Mouse (Mus musculus): ENCODE measurements around the gene Hspa4.

The Hspa4 gene

DNA sequence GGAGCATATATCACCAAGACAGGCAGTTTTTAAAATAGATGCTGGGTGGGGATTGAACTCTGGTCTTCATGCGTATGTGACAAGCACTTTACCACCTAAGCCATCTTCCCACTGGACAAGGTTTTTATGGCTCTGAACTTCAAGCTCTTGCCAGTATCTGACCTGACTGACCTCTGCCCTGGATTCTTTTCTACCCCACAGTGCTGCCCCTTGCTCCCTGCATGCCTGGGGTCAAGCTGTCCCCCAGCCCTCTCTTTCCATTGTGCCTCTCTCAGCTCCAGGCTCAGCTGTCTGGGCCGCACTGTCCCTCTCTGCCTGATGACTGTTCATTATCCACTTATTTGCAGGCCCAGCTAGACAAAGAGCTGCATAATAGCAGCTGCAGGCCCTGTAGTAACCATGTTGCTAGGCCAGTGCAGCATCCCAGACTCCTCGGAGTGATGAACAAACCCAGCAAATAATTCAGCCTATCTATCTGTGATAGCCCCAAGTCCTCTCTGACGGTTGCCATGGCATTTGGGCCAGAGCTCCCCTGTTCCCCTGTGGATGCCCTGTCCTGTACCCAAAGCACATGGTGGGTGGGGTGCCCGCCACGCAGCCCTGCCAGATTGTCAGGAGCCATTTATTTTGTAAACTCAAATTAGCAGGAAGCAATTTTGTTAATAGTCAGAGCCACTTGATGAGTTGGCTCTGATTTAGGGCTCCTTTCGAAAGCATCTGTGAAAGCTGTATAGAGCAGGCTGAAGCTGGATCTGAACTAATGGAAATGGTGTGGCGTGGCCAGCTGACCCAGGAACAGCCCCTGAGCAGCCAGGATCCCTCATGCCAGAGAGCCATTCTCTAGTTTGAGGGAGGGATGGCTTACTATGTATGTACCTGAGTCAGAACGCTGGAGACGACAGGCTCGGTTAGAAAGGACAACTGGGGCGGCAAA, 47.8 kb downstream of the Hspa4 start:
- no peak for DNase-seq (ENCODE audit: low spot score in 2 of 2)

DNA sequence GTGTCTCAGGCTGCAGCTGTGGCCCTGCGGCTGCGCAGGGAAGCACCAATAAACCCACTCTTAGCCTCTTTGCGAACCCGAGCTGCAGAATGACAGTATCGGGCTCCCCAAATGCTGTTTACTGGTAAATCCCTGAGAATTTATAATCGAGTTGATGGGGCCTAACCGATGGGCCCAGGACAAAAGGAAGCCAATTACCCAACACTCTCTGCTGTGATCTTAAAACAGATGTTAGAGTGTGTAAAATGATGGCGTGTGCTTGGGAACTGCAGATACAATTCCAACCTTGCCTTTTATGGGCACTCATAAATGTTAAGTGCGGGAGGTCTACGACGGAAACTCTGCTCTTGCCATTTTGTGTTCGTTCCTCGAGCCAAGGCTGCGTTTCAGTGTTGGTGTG, 49.5 kb downstream of the Hspa4 start:
- DNase-seq (ENCODE audit: low spot score in 2 of 2), result no peak

DNA sequence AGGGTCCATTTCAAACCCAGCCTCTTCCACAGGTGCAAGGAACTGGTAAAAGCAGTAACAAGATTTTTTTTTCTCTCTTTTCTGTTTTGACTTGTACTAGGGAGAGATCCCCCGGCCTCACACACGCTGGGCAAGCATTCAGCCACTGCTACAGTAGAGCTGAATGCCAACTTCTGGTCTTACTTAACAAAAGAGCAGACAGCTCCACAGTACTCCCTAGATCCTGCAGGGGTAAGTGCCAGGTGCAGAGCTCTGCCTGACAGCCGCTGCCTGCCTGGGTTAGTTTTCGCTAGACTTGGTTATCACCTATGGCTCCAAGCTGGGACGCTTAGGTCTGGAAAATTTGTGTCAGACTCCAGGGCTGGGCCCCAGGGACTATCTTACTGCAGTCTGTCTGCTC, 50.6 kb downstream of the Hspa4 start:
- DNase-seq (ENCODE audit: low spot score in 2 of 2), result no peak

DNA sequence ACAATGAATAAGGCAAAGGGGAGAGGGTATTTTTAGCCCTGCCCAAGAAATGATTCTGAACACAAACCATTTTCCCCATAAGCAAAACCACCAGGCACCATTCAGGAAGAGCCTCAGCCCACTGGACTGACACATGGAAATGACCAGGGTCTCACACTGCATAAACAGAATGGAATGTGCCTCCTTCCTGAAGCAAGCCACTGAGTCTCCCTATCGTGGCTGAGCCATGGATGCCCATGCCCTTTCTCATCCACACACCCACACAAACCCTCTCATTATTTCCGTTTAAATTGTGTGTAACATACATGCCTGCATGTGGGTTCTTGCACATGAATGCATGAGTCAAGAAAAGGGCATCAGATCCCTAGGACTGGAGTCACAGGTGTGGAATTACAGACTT, 54.7 kb downstream of the Hspa4 start:
- DNase-seq (ENCODE audit: low spot score in 2 of 2), result no peak

DNA sequence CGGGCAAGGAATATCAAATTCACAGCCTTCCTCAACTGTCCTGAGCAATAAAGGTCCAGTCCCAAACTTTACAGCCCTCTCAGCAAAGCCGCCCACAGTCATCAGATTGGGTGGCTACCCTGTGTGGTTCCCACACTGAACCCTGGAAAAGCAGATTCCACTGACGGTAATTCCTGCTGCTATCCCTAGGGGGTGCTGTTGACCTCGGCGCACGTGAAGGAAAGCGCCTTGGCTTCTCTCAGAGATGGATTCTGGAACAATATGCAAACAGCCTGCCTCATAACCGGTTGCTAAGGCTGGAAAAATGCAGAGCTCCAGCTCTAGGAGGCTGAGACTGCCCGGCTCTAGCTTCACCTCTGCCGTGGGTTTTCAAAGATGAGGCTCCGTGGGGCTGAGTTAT, 57.1 kb downstream of the Hspa4 start:
- no peak for DNase-seq (ENCODE audit: low spot score in 2 of 2)

DNA sequence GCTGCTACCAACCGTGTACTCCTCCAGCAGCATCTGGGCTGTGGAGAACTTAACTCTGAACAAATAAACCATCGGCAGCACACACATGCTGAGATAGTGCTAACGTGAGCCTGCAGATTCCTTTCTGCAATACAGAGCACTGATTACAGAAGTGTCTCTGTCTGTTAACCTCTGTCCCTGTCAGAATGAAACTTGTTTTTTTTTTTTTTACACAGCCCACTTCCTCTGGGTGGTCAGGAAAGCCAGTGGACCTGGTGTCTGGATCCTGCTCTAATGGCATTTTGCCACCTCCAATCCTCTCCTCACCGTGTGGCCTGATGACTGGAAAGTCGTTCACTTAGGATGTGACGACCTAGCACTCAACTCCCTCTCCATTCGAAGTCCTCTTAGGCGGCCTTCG, 66.7 kb downstream of the Hspa4 start:
- DNase-seq (ENCODE audit: low spot score in 2 of 2), result no peak

GRCm38 (mm10) chr11:53231836-53232235, 68.4 kb downstream of the Hspa4 start:
- no peak for DNase-seq (ENCODE audit: low spot score in 2 of 2)

DNA sequence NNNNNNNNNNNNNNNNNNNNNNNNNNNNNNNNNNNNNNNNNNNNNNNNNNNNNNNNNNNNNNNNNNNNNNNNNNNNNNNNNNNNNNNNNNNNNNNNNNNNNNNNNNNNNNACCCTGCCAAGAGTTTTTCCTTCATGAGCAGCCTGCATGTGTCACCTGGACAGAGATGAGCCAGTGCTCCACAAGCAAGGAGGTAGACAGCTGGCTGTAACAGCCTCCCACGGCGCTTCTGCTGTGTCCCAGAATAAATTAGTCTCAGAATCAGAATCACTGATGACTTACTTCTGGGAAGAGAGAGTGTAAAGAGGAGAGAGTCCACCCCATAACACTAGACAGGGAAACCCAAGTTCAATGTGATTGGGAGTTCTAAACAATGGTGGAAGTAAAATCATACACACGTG, 71.2 kb downstream of the Hspa4 start:
- peak; percentile 70 to 73 for DNase-seq (ENCODE audit: low spot score in 2 of 2)

GRCm38 (mm10) chr11:53210876-53211275, 89.4 kb downstream of the Hspa4 start:
- no peak for DNase-seq (ENCODE audit: low spot score in 2 of 2)

All from right cerebral cortex, postnatal 36 days (tissue).